Mouse (Mus musculus): ENCODE measurements around the gene Ifna7.
"Not testable (repeated sequence)": the region's sequence is repeated elsewhere in the genome, so short reads cannot be mapped to it uniquely, and the experiment has no call there.

The Ifna7 gene

GRCm38 (mm10) chr4:88815928-88816327 is at the start of gene Ifna7:
Ifna7 (plus strand) TSS chr4:88816228.
- DNase-seq (ENCODE audit: low read depth): no peak

- DNase-seq (ENCODE audit: low read depth): not testable (repeated sequence)
Measured at GRCm38 (mm10) chr4:88773534-88773933, 42.5 kb upstream of the Ifna7 start, which contains the start of gene Gm13290. Gm13290 (plus strand) TSS chr4:88773834.

- DNase-seq (ENCODE audit: low read depth): not testable (repeated sequence)
Measured at GRCm38 (mm10) chr4:88776622-88777021, 39.4 kb upstream of the Ifna7 start, which contains the start of gene Gm13289. Gm13289 (plus strand) TSS chr4:88776922.

GRCm38 (mm10) chr4:88779550-88779949 is 36.5 kb upstream of the Ifna7 start, which contains the start of gene Gm13272:
Gm13272 (plus strand) TSS chr4:88779850.
- DNase-seq (ENCODE audit: low read depth): not testable (repeated sequence)

GRCm38 (mm10) chr4:88780320-88780719 is 35.7 kb upstream of the Ifna7 start:
- not testable (repeated sequence) for DNase-seq (ENCODE audit: low read depth)

GRCm38 (mm10) chr4:88781831-88782230 is 34.2 kb upstream of the Ifna7 start, which contains the start of gene Ifnz:
Ifnz (plus strand) TSS chr4:88782131.
- DNase-seq (ENCODE audit: low read depth): not testable (repeated sequence)

- DNase-seq (ENCODE audit: low read depth): not testable (repeated sequence)
Measured at GRCm38 (mm10) chr4:88782335-88782734, 33.7 kb upstream of the Ifna7 start.

- not testable (repeated sequence) for DNase-seq (ENCODE audit: low read depth)
Measured at GRCm38 (mm10) chr4:88785409-88785808, 30.6 kb upstream of the Ifna7 start, which contains the start of gene Gm13276. Gm13276 (plus strand) TSS chr4:88785709.

GRCm38 (mm10) chr4:88788402-88788801 is 27.6 kb upstream of the Ifna7 start, which contains the start of gene Gm13277:
Gm13277 (plus strand) TSS chr4:88788632.
- not testable (repeated sequence) for DNase-seq (ENCODE audit: low read depth)

GRCm38 (mm10) chr4:88791250-88791649 is 24.8 kb upstream of the Ifna7 start, which contains the start of gene Gm13278:
Gm13278 (plus strand) TSS chr4:88791550.
- not testable (repeated sequence) for DNase-seq (ENCODE audit: low read depth)

- not testable (repeated sequence) for DNase-seq (ENCODE audit: low read depth)
Measured at GRCm38 (mm10) chr4:88793936-88794675, 21.9 kb upstream of the Ifna7 start, which contains the start of gene Gm13275. Gm13275 (plus strand) TSS chr4:88794487.

- not testable (repeated sequence) for DNase-seq (ENCODE audit: low read depth)
Measured at GRCm38 (mm10) chr4:88797097-88797496, 18.9 kb upstream of the Ifna7 start, which contains the start of gene Gm13279. Gm13279 (plus strand) TSS chr4:88797397.

GRCm38 (mm10) chr4:88799365-88799764 is 16.7 kb upstream of the Ifna7 start, which contains the start of gene Gm13285:
Gm13285 (plus strand) TSS chr4:88799665.
- DNase-seq (ENCODE audit: low read depth): not testable (repeated sequence)

- not testable (repeated sequence) for DNase-seq (ENCODE audit: low read depth)
Measured at GRCm38 (mm10) chr4:88802954-88803353, 13.1 kb upstream of the Ifna7 start, which contains the start of gene Gm13287. Gm13287 (plus strand) TSS chr4:88803254.

- DNase-seq (ENCODE audit: low read depth): not testable (repeated sequence)
Measured at GRCm38 (mm10) chr4:88805231-88805630, 10.8 kb upstream of the Ifna7 start, which contains the start of gene Gm13288. Gm13288 (plus strand) TSS chr4:88805531.

GRCm38 (mm10) chr4:88805761-88806160 is 10.3 kb upstream of the Ifna7 start:
- not testable (repeated sequence) for DNase-seq (ENCODE audit: low read depth)

GRCm38 (mm10) chr4:88819659-88820058 is 3.6 kb downstream of the Ifna7 start, which contains the start of gene Ifna11:
Ifna11 (plus strand) TSS chr4:88819959.
- DNase-seq (ENCODE audit: low read depth): no peak

GRCm38 (mm10) chr4:88822995-88823394 is 7.0 kb downstream of the Ifna7 start:
- peak; percentile 32 for DNase-seq (ENCODE audit: low read depth)

GRCm38 (mm10) chr4:88827116-88827515 is 11.1 kb downstream of the Ifna7 start, which contains the start of gene Ifna6:
Ifna6 (plus strand) TSS chr4:88827416.
- DNase-seq (ENCODE audit: low read depth): not testable (repeated sequence)

- DNase-seq (ENCODE audit: low read depth): peak; percentile 61
Measured at GRCm38 (mm10) chr4:88830523-88830922, 14.5 kb downstream of the Ifna7 start.

GRCm38 (mm10) chr4:88835225-88835624 is 19.2 kb downstream of the Ifna7 start, which contains the start of gene Ifna5:
Ifna5 (plus strand) TSS chr4:88835525.
- DNase-seq (ENCODE audit: low read depth): not testable (repeated sequence)

GRCm38 (mm10) chr4:88838828-88839227 is 22.8 kb downstream of the Ifna7 start:
- peak; percentile 52 for DNase-seq (ENCODE audit: low read depth)

All from 416B (cell line).